Mouse (Mus musculus): ENCODE results near the gene Iffo2. TPM values are rescaled to one million over a fixed set of nuclear protein-coding genes. Genes with fewer than 3 reads are reported as not detected.

Gene Iffo2
- total RNA-seq, 1 experiment from 2014 or later, result 3.9 TPM

DNA sequence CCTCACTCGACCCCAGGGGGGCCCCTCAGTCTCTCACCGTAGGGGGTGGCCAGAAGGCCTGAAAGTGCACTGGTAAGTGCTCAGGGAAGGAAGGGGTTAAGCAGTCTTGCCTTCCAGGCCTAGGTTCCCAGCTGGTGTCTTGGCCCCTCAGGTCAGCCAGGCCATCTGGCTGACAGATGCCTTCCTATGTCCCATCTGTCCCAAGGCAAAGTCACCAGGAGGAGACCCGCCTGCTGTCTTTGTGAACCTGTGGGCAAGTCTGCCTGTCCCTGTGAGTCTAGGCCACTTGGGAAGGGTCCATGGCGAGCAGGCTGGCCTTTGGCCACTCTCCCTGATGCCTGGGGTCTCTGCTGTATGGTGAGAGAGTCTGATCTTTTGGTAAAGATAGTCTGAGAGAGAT is 60.1 kb downstream of the Iffo2 start:
- ATAC-seq (replicated peaks in 1 of 2; ENCODE audit: insufficient read depth in 1 of 2, low FRiP score in 2 of 2, low TSS enrichment in 1 of 2, low read depth in 1 of 2, poor library complexity in 2 of 2, severe bottlenecking in 2 of 2), result no peak

DNA sequence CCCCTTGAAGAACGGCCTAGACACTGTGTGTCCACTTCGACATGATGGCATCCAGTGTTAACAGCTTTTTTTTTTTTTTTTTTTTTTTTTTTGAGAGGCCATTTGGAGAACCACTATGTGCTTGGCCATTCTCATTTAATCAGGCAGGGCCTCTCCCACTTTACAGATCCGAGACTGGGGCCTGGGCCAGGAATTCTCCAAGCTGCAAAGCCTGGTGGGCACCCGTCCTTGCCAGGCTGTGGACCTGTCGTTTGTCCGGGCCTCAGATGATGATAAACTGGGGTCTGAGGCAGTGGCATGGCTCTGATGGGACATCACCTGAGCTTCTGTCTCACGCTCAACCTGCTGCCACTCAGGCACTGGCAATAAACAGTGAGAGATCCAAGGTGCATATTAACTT is 62.5 kb downstream of the Iffo2 start:
- ATAC-seq (replicated peaks in 1 of 2; ENCODE audit: insufficient read depth in 1 of 2, low FRiP score in 2 of 2, low TSS enrichment in 1 of 2, low read depth in 1 of 2, poor library complexity in 2 of 2, severe bottlenecking in 2 of 2), result no peak

DNA sequence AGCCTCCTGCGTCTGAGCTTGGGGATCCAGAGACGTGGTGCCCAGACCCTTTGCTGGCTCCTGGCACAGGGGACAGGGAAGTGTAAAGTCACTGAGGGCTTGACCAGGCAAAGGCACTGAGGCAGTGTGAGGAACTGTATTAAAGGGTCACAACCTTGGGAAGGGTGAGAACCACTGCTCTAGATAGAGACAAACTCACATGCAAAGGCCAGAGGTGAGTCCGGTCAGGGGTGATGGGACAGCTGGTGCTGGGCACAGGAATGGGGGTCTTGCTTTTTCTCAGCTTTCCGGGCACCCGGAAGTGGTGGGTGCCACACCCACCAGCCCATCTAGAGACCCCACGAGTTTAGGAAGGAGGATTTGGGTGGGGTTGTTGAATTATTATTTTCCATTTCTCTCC is 63.0 kb downstream of the Iffo2 start:
- no peak for ATAC-seq (replicated peaks in 1 of 2; ENCODE audit: insufficient read depth in 1 of 2, low FRiP score in 2 of 2, low TSS enrichment in 1 of 2, low read depth in 1 of 2, poor library complexity in 2 of 2, severe bottlenecking in 2 of 2)

DNA sequence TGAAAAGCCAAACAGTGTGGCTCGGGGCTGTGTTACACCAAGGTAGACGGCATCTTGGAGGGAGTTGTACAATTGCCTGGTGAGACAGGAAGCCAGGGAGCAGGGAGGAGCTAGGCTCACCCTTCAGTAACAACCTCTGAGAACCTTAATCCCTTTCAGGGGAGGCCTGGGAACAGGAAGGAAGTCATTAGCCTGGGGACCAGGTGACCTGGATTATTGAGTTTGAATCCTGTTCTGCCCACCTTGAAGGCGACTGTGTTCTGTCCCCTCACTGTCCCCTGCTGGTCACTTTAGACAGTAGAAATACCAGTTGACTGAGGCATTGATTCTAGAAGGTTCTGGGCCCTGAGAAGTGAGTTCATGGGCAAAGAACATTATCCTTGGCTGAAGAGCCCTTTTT is 63.7 kb downstream of the Iffo2 start:
- ATAC-seq (replicated peaks in 1 of 2; ENCODE audit: insufficient read depth in 1 of 2, low FRiP score in 2 of 2, low TSS enrichment in 1 of 2, low read depth in 1 of 2, poor library complexity in 2 of 2, severe bottlenecking in 2 of 2), result no peak

DNA sequence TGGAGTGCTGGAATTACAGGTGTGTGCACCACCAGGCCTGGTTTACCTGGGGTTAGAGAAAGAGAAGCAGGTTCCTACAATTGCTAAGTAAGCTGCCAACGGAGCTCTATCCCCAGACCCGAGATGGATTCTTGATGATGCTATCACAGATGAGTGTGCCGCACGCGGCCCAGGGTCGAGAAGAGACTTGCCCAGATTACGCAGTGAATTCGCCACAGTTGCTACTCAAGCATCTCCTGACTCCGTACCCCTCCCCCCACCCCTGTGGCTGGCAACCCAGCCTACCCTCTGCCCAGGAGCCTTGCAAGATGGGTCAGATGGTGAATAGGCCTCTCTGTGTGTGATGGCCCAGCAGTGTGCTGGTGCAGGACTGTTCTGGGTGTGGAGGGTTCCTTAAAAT is 66.4 kb downstream of the Iffo2 start:
- peak; percentile 1 to 8; a peak in 2 of 4 replicates for ATAC-seq (replicated peaks in 1 of 2; ENCODE audit: insufficient read depth in 1 of 2, low FRiP score in 2 of 2, low TSS enrichment in 1 of 2, low read depth in 1 of 2, poor library complexity in 2 of 2, severe bottlenecking in 2 of 2)

DNA sequence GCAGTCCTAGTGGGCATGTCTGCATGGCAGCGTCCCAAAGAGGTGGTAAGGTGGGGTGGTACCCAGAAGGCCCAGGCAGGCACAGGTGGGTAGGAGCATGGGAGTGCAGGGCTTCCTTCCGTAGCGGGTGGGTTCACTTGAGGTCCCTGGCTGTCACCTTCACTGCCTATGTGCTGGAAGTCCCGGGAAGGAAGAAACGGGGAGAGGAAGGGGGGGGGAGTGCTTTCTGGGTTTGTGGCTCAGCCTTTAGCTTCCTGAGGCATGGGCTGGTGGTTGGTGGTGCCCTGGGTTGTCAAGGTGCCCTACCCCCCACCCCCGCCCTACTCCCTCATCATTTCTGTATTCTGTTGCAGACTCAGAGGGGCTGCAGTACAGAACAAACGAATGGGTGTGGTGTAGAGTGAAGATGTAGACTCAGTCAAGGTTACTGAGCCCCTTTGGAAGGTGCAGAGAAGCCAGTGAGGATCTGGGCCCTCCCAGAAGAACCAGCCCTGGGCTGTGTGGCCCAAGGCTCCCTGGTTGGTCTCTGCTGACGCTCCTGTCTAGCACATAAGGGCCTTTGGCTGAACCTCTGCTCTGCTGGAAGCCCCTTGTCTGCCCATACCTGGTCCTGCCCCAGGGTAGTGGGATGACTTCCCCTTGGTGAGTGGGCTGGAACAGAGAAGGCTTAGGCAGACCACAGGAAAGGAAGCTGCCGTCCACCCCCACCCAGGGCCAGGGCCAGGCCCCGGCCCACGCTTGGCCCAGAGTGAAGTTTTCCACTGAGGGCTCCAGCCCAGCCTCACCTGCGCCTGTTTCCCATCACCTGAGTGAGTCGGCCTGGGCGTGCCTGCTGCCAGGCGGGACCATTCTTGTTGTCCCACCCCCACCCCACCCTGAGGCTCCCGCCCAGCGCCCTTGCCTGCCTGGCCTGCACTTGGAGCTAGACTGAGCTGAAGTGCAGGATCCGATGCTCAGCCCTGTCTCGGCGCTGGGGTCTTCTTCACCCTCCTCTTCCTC is 67.2 kb downstream of the Iffo2 start:
- peak; percentile 60 to 63 for ATAC-seq (replicated peaks in 1 of 2; ENCODE audit: insufficient read depth in 1 of 2, low FRiP score in 2 of 2, low TSS enrichment in 1 of 2, low read depth in 1 of 2, poor library complexity in 2 of 2, severe bottlenecking in 2 of 2)

DNA sequence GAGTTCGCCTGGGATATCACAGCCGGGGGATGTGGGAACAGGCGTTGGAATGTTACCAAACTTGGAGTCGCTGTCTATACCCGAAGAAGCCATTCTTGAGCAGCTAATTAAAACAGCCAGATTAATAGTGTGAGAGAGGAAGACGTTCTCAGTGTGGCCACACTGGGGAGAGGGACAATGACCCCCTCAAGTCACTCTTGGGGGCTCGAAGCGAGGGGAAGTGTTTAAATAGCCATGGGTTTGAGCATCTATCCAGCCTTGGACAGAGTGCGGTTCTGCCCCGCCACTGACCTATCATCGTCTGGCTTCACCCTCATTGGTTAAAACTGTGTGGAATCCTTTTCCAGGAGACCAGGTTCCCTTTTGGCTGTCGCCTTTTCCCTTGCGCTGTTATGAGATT is 68.0 kb downstream of the Iffo2 start:
- ATAC-seq (replicated peaks in 1 of 2; ENCODE audit: insufficient read depth in 1 of 2, low FRiP score in 2 of 2, low TSS enrichment in 1 of 2, low read depth in 1 of 2, poor library complexity in 2 of 2, severe bottlenecking in 2 of 2), result no peak

DNA sequence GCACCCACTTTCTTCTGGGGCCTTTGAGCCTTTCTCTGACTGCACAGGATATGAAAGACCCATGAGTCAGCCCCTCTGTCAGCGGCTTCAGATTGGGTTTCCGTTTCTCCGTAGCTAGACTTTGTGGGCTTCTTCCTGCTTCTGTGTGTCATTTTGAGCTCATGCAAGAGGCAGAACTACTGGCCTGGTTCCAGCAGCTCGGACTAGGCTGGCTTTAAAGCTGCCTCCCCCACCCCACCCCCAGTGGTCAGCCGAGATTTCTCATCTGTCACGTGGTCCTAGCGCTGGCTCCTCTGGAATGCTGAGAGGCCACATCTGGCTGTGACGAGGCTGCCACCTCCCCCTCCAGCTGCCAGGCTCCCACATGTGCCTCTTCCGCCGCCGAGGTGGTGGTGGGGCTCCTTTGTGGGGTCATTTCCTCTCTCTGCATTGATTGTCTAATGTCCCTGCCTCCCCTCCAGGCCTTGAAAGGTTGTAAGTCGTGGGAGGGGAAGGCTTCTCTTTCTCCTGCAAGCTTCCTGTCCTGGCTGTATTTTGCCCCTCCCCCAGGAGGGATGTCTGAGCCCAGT is 68.7 kb downstream of the Iffo2 start:
- peak; percentile 19 to 39; a peak in 3 of 4 replicates for ATAC-seq (replicated peaks in 1 of 2; ENCODE audit: insufficient read depth in 1 of 2, low FRiP score in 2 of 2, low TSS enrichment in 1 of 2, low read depth in 1 of 2, poor library complexity in 2 of 2, severe bottlenecking in 2 of 2)

DNA sequence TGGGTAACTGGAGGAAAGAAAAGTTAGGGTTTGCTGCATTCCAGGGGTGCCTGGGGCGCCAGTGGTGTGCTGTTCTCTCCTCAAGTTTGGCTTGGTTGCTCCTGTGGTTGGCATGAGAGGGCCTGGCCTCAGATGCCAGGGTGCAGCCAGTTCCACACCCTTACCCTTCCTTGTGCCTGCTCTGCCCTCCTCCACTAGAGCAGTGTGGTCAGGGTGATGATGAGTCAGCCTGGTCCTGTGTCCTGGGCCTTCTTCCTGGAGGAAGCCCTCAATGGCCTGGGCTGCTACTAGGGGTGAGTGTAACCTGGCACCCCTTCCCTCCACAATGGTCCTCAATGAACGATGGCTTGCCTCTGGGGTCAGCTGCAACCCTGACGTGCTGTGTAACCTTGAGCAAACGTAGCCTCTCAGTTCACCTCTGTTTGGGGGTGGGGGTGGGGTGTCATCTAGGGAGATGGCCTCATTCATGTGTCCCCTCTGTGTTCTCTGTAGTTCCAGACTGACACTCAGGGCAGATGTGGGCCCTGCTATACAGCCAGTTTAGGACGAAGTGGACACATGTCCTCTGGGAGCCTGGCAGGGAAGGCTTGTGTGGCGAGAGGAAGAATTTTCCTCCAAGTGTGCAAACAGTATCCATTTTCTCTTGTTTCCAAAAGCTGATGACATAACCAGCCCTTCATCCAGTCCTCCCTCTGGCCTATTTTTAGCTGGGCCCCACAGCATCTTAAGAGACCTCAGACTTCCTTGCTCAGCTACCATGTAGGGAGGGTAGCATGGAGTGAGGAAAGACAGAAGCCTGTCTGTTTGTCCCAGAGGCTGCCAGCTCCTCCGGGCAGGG is 71.4 kb downstream of the Iffo2 start:
- no peak for ATAC-seq (replicated peaks in 1 of 2; ENCODE audit: insufficient read depth in 1 of 2, low FRiP score in 2 of 2, low TSS enrichment in 1 of 2, low read depth in 1 of 2, poor library complexity in 2 of 2, severe bottlenecking in 2 of 2)

DNA sequence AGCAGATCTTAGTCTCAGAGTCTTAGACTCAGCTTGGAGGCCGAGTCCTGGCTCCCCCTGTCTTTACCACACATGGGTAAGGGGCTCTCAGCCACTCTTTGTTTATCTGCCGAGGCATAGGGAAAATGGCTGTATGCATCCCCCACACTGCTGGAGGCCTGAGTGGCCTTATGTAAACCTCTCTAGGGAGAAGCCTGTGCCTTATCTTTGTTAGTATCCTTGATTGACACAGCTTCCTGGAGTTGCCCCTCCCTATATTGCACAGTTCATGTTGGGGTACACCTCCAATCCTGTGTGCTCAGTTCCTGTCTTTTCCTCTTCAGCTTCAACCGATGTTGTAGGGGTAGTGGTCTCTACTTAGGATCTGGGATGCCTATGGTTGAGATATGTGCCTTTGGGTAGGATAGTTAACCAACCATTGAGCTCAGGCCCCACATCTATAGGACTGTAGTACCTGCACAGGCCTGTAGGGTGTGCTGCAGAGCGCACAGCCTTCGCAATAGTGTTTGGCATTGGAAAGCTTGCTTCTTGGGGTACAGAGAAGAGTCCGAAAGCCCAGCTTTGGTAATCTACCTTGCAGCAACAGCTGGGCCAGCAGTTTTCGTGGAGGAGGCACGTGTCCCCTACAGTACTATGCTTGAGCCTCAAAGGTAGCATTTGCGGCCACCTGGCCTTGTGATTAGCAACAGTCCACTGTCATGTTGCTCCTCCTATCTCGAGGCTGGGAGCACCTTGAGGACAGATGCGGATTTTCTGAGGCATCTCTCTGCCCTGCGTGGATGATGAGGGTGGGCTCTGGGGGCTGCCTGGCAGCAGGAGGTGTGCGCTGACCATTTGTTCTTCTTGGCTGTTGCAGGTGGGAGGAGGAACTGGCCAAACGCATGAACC is 72.3 kb downstream of the Iffo2 start, which contains the start of gene Gm21969:
Gene Gm21969, plus strand, starts transcription at position 830 of the 888 bp plus-strand sequence.
- peak; percentile 63 to 67; a peak in 3 of 4 replicates for ATAC-seq (replicated peaks in 1 of 2; ENCODE audit: insufficient read depth in 1 of 2, low FRiP score in 2 of 2, low TSS enrichment in 1 of 2, low read depth in 1 of 2, poor library complexity in 2 of 2, severe bottlenecking in 2 of 2)

DNA sequence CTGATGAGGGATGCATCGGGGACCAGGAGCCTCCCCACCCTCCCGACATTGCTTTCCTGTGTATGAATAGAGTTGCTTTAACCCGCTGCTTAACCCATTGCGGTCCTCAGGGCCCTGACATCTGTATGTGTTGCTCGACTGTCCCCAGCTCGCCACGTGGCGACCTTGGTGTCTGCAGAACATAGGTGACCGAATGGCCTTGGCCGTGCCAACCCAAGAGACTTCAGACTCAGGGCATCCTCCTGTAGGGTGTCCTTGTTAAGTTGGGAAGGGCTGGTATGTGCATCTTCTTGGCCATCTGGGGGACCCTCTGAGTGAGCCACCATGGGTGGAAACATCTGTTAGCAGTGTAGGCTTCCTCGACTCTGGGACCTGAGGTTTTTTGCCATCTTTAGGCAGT is 74.9 kb downstream of the Iffo2 start:
- no peak for ATAC-seq (replicated peaks in 1 of 2; ENCODE audit: insufficient read depth in 1 of 2, low FRiP score in 2 of 2, low TSS enrichment in 1 of 2, low read depth in 1 of 2, poor library complexity in 2 of 2, severe bottlenecking in 2 of 2)

DNA sequence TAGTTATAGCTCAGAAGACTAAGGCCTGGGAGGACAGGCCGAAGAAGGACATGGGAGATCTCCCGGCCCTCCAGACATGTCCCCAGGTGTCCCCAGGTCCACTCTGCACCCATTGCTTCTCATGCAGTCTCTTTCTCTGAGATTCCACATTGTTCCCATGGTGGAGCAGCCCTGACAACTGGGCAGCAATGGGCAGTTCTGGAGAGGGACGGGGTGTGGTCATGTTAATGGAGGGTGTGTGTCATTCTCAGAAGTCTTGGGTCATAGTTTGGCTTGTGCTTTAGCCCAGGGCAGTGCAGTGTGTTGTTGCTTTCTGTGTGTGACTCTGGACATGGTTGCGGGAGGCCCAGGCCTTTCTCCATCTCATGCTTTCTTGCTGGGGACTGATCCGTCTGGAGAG is 76.4 kb downstream of the Iffo2 start:
- ATAC-seq (replicated peaks in 1 of 2; ENCODE audit: insufficient read depth in 1 of 2, low FRiP score in 2 of 2, low TSS enrichment in 1 of 2, low read depth in 1 of 2, poor library complexity in 2 of 2, severe bottlenecking in 2 of 2), result no peak

DNA sequence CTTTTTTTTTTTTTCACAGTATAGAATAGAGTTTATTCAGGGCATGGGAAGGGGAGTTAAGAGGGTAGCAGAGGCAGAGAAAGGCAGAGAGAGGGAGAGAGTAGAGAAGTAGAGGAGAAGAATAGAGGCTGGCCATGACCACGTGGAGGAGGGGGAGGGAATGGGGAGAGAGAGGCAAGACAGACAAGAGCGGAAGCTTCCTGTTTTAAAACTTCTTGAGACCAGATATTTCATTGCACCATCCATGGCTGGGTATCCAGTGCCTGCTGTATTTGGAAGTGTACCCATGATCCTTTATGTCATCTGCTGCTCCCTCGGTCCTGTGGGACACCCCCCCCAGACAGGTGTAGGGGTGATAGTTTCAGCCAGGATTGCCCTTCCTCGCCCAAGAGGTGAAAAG is 78.6 kb downstream of the Iffo2 start:
- ATAC-seq (replicated peaks in 1 of 2; ENCODE audit: insufficient read depth in 1 of 2, low FRiP score in 2 of 2, low TSS enrichment in 1 of 2, low read depth in 1 of 2, poor library complexity in 2 of 2, severe bottlenecking in 2 of 2), result 0 out of 4 replicates have a peak, but pooled peaks of 1 of the 2 experiments have one; percentile 32

DNA sequence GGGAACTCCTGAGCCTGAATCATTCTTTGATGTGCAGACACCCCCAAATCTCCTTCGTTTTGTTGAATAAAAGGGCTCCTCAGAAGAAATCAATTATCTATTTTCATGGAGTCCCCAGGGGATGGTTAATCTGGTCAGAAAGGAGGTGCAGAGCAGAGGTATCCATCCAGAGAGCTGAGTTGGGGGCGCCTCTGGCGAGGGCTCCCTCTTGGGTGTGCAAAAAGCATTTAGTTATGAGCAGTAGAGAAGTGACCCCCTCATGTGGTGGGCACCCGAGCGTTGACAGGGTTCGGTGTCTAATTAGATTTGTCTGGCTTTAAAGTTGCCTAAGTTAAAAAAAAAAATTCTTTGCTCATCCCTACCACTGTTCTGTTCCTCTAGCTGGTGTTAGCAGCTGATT is 80.6 kb downstream of the Iffo2 start:
- no peak for ATAC-seq (replicated peaks in 1 of 2; ENCODE audit: insufficient read depth in 1 of 2, low FRiP score in 2 of 2, low TSS enrichment in 1 of 2, low read depth in 1 of 2, poor library complexity in 2 of 2, severe bottlenecking in 2 of 2)

DNA sequence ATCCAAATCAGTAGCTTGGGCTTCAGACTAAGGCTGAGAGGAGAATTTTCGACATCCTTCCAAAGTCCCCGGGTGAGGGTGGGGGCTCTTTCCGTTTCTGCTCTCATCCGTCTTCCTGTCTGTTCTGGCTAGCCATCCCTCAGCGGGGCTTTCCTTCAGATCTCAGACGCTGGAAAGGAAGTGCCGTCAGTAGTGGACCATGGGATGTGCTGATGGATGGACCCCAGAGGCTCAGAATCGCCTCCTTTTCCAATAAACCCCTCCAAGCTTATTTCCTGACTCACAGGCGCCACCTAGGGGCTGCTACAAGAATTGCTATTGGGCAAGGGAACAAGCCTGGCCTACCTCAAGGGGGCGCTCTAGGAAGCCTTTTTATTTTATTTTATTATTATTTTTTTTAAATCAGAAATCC is 81.2 kb downstream of the Iffo2 start:
- peak in 1 of 2 experiments; percentile 37; a peak in 1 of 4 replicates for ATAC-seq (replicated peaks in 1 of 2; ENCODE audit: insufficient read depth in 1 of 2, low FRiP score in 2 of 2, low TSS enrichment in 1 of 2, low read depth in 1 of 2, poor library complexity in 2 of 2, severe bottlenecking in 2 of 2)

DNA sequence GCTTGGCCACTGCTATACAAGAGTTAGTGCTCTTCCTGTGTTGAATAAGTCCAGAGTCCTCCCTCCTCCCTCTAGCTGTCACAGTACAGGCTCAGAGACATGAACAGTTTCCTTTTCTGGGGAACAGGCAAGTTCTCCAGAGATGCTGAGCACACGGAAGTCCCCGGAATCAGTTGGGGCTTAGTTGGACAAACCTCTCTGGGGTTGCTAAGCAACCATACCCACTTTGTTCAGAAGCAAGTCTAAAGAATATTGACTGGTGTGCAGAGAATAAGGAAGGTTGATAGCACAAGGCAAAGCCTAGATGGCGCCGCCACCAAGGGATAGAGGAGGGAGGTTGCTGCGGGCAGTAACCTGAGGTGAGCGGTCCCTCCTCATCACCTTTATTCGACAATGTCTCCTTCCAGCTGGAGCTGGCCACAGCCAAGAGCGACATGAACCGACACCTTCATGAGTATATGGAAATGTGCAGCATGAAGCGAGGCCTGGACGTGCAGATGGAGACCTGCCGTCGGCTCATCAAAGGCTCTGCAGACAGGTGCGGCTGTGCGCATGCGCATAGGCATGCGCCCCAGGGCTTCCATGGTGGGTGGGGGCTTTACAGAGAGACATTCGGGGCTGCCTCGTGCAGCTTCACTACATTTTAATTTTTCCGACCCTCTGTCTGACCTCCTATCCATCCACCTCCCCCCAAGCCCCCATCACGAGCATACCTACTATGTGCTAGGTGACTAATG is 84.3 kb downstream of the Iffo2 start:
- no peak for ATAC-seq (replicated peaks in 1 of 2; ENCODE audit: insufficient read depth in 1 of 2, low FRiP score in 2 of 2, low TSS enrichment in 1 of 2, low read depth in 1 of 2, poor library complexity in 2 of 2, severe bottlenecking in 2 of 2)

Measured in hematopoietic stem cell, adult 5-6 weeks (primary cell).